Mouse (Mus musculus) forebrain, embryonic 16.5 days (tissue): Measurements from ENCODE around the gene Tas1r1. TPM values are rescaled to one million over a fixed set of nuclear protein-coding genes. Genes with fewer than 3 reads are reported as not detected.
A peak's percentile ranks its signal among the peaks of the same experiment; 100 is the strongest.

ENCODE experiments used
- ATAC-seq: fragments of 200-750 bp; cut with Nextera tagmentation; 2 replicates; pipeline ENCODE4 v1.8.0; 2017; ENCODE audit warnings: mild to moderate bottlenecking, moderate library complexity
- H3K27ac ChIP-seq: fragments of 300-500 bp; sonication (generic); 2 replicates; pipeline ENCODE4 v1.5.1; 2014; ENCODE audit warnings: low read length, control low read depth
- H3K27me3 ChIP-seq: fragments of 300-500 bp; sonication (generic); replicated peaks from 2 replicates; pipeline ENCODE4 v1.6.1; 2014; ENCODE audit warnings: low read length; ENCODE audit not compliant: control insufficient read depth, insufficient read depth
- H3K36me3 ChIP-seq: fragments of 300-500 bp; sonication (generic); 2 replicates; pipeline ENCODE4 v1.6.1; 2014; ENCODE audit not compliant: control insufficient read depth, insufficient read depth
- H3K4me1 ChIP-seq: fragments of 300-500 bp; sonication (generic); replicated peaks from 2 replicates; pipeline ENCODE4 v1.6.1; 2014; ENCODE audit warnings: low read length; ENCODE audit not compliant: control insufficient read depth, insufficient read depth
- H3K4me2 ChIP-seq: fragments of 300-500 bp; sonication (generic); 2 replicates; pipeline ENCODE4 v1.6.1; 2014; ENCODE audit warnings: mild to moderate bottlenecking, low read length, control low read depth
- H3K4me3 ChIP-seq: fragments of 300-500 bp; sonication (generic); replicated peaks from 2 replicates; pipeline ENCODE4 v1.5.1; 2014; ENCODE audit warnings: mild to moderate bottlenecking, low read length, control low read depth
- H3K9ac ChIP-seq: fragments of 300-500 bp; sonication (generic); replicated peaks from 2 replicates; pipeline ENCODE4 v1.6.1; 2014; ENCODE audit warnings: low read depth, low read length, control low read depth
- H3K9me3 ChIP-seq: fragments of 300-500 bp; sonication (generic); 2 replicates; pipeline ENCODE4 v1.6.1; 2016; ENCODE audit warnings: low read length; ENCODE audit not compliant: control insufficient read depth
- WGBS: fragments of 180-500 bp; shearing (Covaris S2); extraction: QIAGEN DNeasy Blood & Tissue Kit; methylation state at CpG from one replicate; pipeline ENCODE4 v1.1.7; 2014; 5-methylcytosine and 5-hydroxymethylcytosine counted together
- polyA plus RNA-seq: library from polyadenylated mRNA; unstranded; fragments of >200 nt; fragmentation: Nextera tagmentation; extraction: Ambion mirVana; gene quantifications from 2 replicates; pipeline ENCODE4 v1.2.1, GENCODE M21; 2015

Tas1r1 gene
- polyA plus RNA-seq, 1 experiment from 2014 or later = 1.6 TPM

DNA sequence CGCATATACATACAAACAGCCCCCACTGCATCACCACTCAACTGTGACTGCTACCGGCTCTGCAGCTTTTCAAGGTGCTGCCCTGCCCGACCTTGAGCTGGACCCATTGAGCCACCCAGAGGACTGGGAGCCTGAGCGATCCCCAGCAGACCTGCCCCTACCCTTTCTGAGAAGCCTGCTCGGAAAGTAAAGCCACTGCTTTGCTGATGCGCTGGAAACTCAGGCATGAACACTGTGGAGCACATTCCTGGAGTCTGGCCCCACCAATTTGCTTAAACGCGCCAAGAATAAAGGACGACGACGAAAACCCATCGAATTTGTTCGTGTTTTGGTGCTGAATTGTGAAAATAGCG, 30.2 kb downstream of the Tas1r1 start:
- peak overlapping the region; percentile 80 for H3K4me3 ChIP-seq
- H3K36me3 ChIP-seq = no peaks in the 10 kb centered on the region
- no peaks in the 10 kb centered on the region for H3K9me3 ChIP-seq
- H3K9ac ChIP-seq = peak overlapping the region; percentile 44
- peak overlapping the region; percentile 90 for H3K4me2 ChIP-seq
- WGBS = under 1% methylated on average over 14 of the region's 14 CpGs
- H3K27me3 ChIP-seq = peaks cover 23% of the 10 kb centered on the region
- ATAC-seq = no peak
- H3K27ac ChIP-seq = no peak overlapping the region
- H3K4me1 ChIP-seq = peaks cover 26% of the 10 kb centered on the region

DNA sequence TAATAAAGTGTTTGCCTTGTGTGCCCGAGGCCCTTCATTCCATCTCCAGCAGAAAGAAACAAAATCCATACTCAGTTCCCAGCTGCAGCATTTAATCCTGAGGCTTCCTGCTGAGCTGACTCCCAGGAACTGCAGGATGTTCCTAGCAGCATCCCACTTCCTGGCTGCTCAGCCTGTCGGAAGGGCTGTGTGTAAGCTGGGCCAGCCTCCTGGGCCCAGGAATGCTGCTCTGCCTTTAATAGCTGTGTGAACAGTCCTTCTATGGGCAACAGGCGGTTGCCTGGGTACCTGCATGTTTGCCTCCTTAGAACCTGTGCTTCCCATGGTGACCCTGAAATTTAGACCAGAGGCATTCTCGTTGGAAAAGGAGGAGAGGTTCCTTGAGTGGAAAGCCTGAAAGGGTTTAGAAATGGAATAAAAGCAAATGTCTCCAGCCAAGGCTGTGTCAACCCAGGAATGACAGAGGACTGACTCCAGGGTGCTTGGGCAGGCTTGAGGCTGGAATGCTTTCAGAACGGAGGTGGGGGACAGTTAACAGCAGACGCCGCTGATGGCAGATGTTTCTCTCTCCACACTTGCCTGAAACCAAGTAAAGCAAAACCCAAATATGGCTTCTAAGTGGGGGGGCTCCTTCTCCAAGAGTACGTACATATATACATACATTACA, 30.8 kb downstream of the Tas1r1 start:
- no peaks in the 10 kb centered on the region for H3K36me3 ChIP-seq
- no peak overlapping the region for H3K27ac ChIP-seq
- H3K9me3 ChIP-seq = no peaks in the 10 kb centered on the region
- H3K4me2 ChIP-seq = peak overlapping the region; percentile 90
- no peak overlapping the region for H3K4me3 ChIP-seq
- H3K9ac ChIP-seq = no peak overlapping the region
- H3K4me1 ChIP-seq = peaks cover 26% of the 10 kb centered on the region
- WGBS = 11% methylated on average over 8 of the region's 8 CpGs
- ATAC-seq = no peak
- H3K27me3 ChIP-seq = peaks cover 23% of the 10 kb centered on the region

DNA sequence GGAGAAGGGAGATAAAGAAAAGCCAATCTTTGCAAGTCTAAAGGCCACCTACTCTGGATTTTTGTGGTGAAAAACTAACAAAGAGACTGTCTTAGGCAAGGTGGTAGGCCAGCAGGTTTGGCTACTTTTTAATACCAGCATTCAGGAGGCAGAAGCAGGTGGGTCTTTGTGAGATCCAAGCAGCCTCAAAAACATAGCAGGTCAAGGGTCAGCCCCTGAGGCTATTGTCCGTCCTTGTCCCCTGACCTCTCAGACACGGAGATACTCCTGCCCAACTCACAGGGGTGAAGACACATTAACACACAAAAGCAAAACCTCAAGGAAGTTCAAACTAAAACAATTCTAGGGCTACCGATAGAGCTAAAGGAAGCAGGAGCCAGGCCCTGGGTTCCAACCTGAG, 31.6 kb downstream of the Tas1r1 start:
- no peak overlapping the region for H3K27ac ChIP-seq

DNA sequence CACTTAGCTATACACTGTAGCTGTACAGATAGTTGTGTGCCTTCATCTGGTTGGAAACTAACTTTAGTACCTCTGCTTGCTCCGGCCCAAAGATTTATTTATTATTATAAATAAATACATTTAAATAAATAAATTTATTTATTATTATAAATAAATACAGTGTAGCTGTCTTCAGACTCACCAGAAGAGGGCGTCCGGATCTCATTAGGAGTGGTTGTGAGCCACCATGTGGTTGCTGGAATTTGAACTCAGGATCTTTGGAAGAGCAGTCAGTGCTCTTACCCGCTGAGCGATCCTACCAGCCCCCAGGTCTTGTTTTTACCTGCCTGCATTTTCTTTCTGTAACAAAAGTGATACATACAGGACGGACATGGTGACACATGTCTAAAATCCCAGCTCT, 32.2 kb downstream of the Tas1r1 start:
- Histone ChIP-seq H3K4me3 (no peak overlapping the region), H3K9ac (no peak overlapping the region), H3K4me1 (peaks cover 26% of the 10 kb centered on the region), H3K27ac (no peak overlapping the region), H3K36me3 (no peaks in the 10 kb centered on the region), H3K9me3 (no peaks in the 10 kb centered on the region), H3K4me2 (no peak overlapping the region), H3K27me3 (peaks cover 23% of the 10 kb centered on the region)
- WGBS = 78% methylated on average over 6 of the region's 6 CpGs
- no peak for ATAC-seq

More for the DNA sequence above, 31.6 kb downstream of the Tas1r1 start:
- H3K4me3 ChIP-seq = no peak overlapping the region
- peaks cover 23% of the 10 kb centered on the region for H3K27me3 ChIP-seq
- ATAC-seq = no peak
- peaks cover 26% of the 10 kb centered on the region for H3K4me1 ChIP-seq
- no peaks in the 10 kb centered on the region for H3K36me3 ChIP-seq
- no peak overlapping the region for H3K9ac ChIP-seq
- 13% methylated on average over 3 of the region's 3 CpGs for WGBS
- H3K9me3 ChIP-seq = no peaks in the 10 kb centered on the region
- H3K4me2 ChIP-seq = no peak overlapping the region

DNA sequence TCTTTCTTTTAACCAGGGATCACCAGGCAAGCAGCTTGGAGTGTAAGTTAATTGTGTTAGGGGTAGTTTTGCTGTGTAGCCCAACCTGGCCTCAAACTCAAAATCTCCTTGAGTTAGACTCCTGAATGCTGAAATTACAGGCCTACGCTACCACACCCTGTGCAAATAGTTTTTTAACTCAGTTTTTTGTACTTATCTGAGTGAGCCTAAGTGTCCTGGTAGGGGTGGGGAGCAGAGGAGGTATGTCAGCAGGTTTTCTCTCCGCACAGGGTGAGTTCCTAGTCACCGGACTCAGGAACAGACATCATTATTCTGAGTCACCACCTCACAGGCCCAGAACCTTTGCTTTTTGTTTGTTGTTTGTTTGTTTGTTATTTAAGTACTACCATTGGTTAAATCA, 36.3 kb downstream of the Tas1r1 start:
- H3K9me3 ChIP-seq = no peaks in the 10 kb centered on the region
- no peak overlapping the region for H3K27ac ChIP-seq
- WGBS = 88% methylated on average over 3 of the region's 3 CpGs
- no peak overlapping the region for H3K9ac ChIP-seq
- no peaks in the 10 kb centered on the region for H3K36me3 ChIP-seq
- no peak overlapping the region for H3K4me3 ChIP-seq
- H3K27me3 ChIP-seq = peaks cover 7% of the 10 kb centered on the region
- peaks cover 5% of the 10 kb centered on the region for H3K4me1 ChIP-seq
- H3K4me2 ChIP-seq = no peak overlapping the region
- no peak for ATAC-seq

DNA sequence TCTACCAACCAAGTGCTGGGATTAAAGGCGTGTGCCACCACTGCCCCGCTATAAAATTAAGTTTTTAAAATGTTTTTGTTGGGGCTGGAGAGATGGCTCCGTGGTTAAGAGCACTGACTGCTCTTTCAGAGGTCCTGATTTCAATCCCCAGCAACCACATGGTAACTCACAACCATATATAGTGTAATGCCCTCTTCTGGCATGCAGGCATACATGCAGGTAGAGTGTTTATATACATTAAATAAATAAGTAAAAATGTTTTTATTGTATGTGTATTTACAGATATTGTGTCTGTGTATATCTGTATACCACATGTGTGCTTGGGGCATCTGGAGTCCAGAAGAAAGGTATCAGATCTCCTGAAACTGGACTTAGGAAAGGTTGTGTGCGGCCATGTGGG, 37.0 kb downstream of the Tas1r1 start:
- no peak for ATAC-seq
- Histone ChIP-seq H3K27me3 (peaks cover 1% of the 10 kb centered on the region; the same call in 1 of the 2 replicates), H3K4me3 (no peak overlapping the region), H3K27ac (no peak overlapping the region), H3K9ac (no peak overlapping the region), H3K4me1 (peaks cover 7% of the 10 kb centered on the region), H3K36me3 (no peaks in the 10 kb centered on the region), H3K9me3 (no peaks in the 10 kb centered on the region), H3K4me2 (no peak overlapping the region)
- 64% methylated on average over 4 of the region's 4 CpGs for WGBS

DNA sequence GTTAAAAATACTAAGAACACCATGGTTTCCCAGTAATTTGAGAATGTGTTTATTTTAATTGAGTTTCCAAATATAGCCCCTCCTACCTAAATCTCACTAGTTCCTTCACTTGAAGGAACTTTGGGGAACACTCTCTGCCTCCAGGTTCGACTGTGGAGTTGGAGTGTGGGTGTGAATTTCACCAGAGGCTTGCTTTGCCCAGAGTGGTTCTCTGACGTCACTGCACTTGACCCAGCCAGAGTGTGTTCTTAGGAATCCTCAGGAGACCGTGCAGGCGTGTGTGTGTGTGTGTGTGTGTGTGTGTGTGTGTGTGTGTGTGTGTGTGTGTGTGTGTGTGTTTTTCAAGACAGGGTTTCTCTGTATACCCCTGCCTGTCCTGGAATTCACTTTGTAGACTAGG, 37.5 kb downstream of the Tas1r1 start:
- Histone ChIP-seq H3K27me3 (no peaks in the 10 kb centered on the region), H3K27ac (no peak overlapping the region), H3K9me3 (no peaks in the 10 kb centered on the region), H3K9ac (no peak overlapping the region), H3K4me3 (no peak overlapping the region), H3K4me2 (no peak overlapping the region), H3K4me1 (peaks cover 7% of the 10 kb centered on the region), H3K36me3 (no peaks in the 10 kb centered on the region)
- no peak for ATAC-seq
- 55% methylated on average over 4 of the region's 4 CpGs for WGBS

DNA sequence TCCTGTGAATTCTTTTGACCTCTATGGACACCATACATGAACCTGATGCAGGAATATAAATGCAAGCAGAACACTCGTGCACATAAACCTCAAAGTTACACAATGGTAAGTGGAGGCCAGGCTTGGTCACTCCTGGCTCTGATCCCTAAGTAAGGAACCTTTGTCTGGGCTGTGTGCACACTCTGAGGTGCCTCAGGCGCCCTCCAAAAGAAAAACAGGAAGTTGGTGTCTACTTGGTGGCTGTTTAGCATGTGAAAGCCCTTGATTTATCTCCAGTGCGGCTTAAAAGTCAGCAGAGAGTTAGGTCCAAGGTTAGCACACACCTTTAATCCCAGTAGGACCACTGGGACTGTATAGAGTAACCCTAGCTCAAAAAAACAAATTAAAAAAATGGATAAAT, 38.9 kb downstream of the Tas1r1 start:
- 71% methylated on average over 3 of the region's 3 CpGs for WGBS

DNA sequence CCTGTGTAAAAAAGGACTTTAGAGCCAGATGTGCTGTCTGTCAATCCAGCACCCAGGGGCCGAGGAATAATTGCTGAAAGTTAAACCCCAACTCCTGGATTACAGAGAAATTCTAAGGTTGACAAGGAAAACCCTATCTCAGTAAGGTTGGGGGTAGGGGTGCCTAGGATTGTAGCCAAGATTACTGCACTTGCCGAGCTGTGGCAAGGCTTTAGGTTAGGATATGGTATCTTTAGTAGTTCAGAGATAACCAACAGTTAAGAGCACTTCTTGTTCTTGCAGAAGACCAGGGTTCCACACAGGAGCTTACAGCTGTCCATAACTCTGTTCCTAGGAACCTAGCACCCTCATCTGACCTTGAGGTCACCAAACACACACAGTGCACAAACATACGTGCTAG, 40.7 kb downstream of the Tas1r1 start:
- ATAC-seq = no peak
- no peak overlapping the region for H3K27ac ChIP-seq
- H3K4me1 ChIP-seq = peaks cover 20% of the 10 kb centered on the region
- no peaks in the 10 kb centered on the region for H3K9me3 ChIP-seq
- no peak overlapping the region for H3K4me3 ChIP-seq
- peak overlapping the region; percentile 64; the same call in 1 of the 2 replicates for H3K4me2 ChIP-seq
- peak overlapping the region; percentile 77 for H3K9ac ChIP-seq
- WGBS = 71% methylated on average over 3 of the region's 3 CpGs
- no peaks in the 10 kb centered on the region for H3K36me3 ChIP-seq
- H3K27me3 ChIP-seq = no peaks in the 10 kb centered on the region

More for the DNA sequence above, 38.9 kb downstream of the Tas1r1 start:
- Histone ChIP-seq H3K4me2 (no peak overlapping the region), H3K4me3 (no peak overlapping the region), H3K9me3 (no peaks in the 10 kb centered on the region), H3K4me1 (peaks cover 8% of the 10 kb centered on the region), H3K36me3 (no peaks in the 10 kb centered on the region), H3K27ac (no peak overlapping the region), H3K27me3 (no peaks in the 10 kb centered on the region), H3K9ac (no peak overlapping the region)
- no peak for ATAC-seq

DNA sequence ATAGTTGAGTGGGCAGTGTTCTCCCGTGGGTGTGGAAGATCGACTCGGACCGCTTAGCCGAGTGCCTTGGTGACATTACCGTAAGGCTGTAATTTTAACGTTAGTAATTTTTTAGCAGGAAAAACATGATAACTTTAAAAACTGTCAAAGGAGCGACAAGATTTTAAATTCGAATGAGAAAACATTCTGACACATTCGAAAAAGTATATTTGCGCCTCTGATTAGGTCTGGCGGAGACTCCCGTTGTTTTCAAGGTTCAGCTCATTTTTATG, 41.5 kb downstream of the Tas1r1 start:
- ATAC-seq = no peak
- Histone ChIP-seq H3K9me3 (no peaks in the 10 kb centered on the region), H3K9ac (peak overlapping the region; percentile 77), H3K4me1 (peaks cover 20% of the 10 kb centered on the region), H3K27me3 (no peaks in the 10 kb centered on the region), H3K4me3 (peak overlapping the region; percentile 95), H3K36me3 (peaks cover 2% of the 10 kb centered on the region; the same call in 1 of the 2 replicates), H3K4me2 (peak overlapping the region; percentile 64), H3K27ac (peak overlapping the region; percentile 74)
- WGBS = 3% methylated on average over 13 of the region's 13 CpGs
